Mouse (Mus musculus): ENCODE results near the gene Repin1. TPM values are rescaled to one million over a fixed set of nuclear protein-coding genes. Genes with fewer than 3 reads are reported as not detected.
A peak's percentile ranks its signal among the peaks of the same experiment; 100 is the strongest.

The Repin1 gene
- total RNA-seq, 2 experiments from 2014 or later: 24.3 to 27.7 TPM

- DNase-seq: no peak
- intact Hi-C loops (cut with DNase I): no loop called here
Measured at GRCm38 (mm10) chr6:48578736-48579135, 14.9 kb upstream of the Repin1 start.

- peak; percentile 43 to 54 for DNase-seq
- intact Hi-C loops (cut with DNase I): no loop called here
Measured at GRCm38 (mm10) chr6:48579215-48579648, 14.5 kb upstream of the Repin1 start.

- DNase-seq: no peak
- intact Hi-C loops (cut with DNase I): loop anchor here (5.0 kb wide), 1 partner anchor 191 kb away; the partner anchor contains the start of gene Gimap3
Measured at GRCm38 (mm10) chr6:48581257-48581656, 12.4 kb upstream of the Repin1 start.

GRCm38 (mm10) chr6:48582037-48582436 is 11.6 kb upstream of the Repin1 start:
- intact Hi-C loops (cut with DNase I): loop anchor here (2.0 to 5.0 kb wide), 3 partner anchors 35 to 190 kb away; partner anchors contain the start of gene Gimap3

GRCm38 (mm10) chr6:48589194-48589750 is 4.4 kb upstream of the Repin1 start, which contains the start of gene Gm45021:
TSS of gene Gm45021 (plus strand) at chr6:48589610.
- no peak for DNase-seq
- intact Hi-C loops (cut with DNase I): no loop called here

More at GRCm38 (mm10) chr6:48582037-48582436, 11.6 kb upstream of the Repin1 start:
- peak; percentile 48 to 74 for DNase-seq

- intact Hi-C loops (cut with DNase I): no loop called here
- DNase-seq: no peak
Measured at GRCm38 (mm10) chr6:48591221-48591845, 2.4 kb upstream of the Repin1 start.

DNA sequence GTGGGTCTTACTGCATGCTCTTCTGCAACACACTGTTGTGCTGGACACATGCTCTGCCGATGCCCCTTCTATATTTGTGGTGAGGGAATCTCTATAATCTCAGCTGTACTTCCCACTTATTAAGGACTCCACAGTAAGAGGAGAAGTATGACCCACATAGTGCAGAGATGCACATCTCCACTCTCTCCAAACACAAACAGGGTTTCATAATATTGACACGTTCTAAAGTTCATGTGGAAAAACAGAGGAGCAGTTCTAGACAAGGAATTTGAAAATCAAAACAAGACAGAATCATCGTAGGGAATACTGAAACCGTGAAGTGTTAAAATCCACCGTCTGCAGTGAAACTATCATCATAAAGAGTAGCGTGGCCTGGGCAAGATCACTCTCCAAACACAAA is 1.8 kb upstream of the Repin1 start:
- intact Hi-C loops (cut with DNase I): no loop called here
- DNase-seq: no peak

GRCm38 (mm10) chr6:48594043-48594738 is 508 bp downstream of the Repin1 start:
- intact Hi-C loops (cut with DNase I): no loop called here
- peak; percentile 60 to 71 for DNase-seq

GRCm38 (mm10) chr6:48595278-48595677 is 1.6 kb downstream of the Repin1 start:
- DNase-seq: no peak
- intact Hi-C loops (cut with DNase I): no loop called here

DNA sequence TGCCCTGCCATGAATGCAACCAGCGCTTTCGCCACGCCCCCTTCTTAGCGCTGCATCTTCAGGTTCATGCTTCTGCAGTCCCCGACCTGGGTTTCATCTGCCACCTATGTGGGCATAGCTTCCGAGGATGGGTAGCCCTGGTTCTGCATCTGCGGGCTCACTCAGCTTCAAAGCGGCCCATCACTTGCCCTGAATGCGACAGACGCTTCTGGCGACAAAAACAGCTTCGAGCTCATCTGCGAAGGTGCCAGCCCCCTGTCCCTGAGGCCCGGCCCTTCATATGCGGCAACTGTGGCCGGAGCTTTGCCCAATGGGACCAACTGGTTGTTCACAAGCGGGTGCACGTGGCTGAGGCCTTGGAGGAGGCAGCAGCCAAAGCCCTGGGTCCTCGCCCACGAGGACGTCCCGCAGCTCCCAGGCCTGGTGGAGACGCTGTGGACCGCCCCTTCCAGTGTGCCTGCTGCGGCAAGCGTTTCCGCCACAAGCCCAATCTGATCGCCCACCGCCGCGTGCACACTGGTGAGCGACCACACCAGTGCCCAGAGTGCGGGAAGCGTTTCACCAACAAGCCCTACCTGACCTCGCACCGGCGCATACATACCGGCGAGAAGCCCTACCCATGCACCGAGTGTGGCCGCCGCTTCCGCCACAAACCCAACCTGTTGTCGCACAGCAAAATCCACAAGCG is 3.0 kb downstream of the Repin1 start:
- intact Hi-C loops (cut with DNase I): no loop called here
- DNase-seq: no peak

DNA sequence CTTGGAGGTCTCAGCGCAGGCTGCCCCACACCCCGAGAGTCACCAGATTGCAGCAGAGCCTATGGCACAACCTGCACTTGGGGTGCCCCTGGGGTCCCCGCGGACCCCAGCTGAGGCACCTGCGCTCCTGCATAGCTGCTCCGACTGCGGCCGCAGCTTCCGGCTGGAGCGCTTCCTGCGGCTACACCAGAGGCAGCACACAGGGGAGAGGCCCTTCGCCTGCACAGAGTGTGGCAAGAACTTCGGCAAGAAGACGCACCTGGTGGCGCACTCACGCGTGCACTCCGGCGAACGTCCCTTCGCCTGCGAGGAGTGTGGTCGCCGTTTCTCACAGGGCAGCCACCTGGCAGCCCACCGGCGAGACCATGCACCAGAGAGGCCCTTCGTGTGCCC is 3.5 kb downstream of the Repin1 start:
- no peak for DNase-seq
- intact Hi-C loops (cut with DNase I): no loop called here

DNA sequence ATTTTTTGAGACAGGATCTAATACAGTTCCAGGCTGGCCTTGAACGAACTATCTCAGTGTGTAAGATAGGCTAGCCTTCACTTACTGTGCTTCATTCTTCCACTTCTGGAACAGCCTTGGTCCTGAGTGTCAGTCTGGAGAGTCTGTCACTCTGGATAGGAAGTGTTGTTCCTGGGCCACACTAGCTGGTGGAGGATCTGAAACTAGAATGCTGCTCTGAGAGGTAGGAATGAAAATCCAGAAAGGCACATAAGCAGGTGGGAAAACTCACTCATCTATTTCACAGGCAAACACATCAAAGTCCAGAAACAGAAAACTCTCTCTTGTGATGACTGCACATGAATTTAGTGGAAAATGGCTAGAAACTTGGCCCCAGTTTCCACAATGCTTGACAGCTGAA is 6.9 kb downstream of the Repin1 start:
- intact Hi-C loops (cut with DNase I): no loop called here
- DNase-seq: no peak

DNA sequence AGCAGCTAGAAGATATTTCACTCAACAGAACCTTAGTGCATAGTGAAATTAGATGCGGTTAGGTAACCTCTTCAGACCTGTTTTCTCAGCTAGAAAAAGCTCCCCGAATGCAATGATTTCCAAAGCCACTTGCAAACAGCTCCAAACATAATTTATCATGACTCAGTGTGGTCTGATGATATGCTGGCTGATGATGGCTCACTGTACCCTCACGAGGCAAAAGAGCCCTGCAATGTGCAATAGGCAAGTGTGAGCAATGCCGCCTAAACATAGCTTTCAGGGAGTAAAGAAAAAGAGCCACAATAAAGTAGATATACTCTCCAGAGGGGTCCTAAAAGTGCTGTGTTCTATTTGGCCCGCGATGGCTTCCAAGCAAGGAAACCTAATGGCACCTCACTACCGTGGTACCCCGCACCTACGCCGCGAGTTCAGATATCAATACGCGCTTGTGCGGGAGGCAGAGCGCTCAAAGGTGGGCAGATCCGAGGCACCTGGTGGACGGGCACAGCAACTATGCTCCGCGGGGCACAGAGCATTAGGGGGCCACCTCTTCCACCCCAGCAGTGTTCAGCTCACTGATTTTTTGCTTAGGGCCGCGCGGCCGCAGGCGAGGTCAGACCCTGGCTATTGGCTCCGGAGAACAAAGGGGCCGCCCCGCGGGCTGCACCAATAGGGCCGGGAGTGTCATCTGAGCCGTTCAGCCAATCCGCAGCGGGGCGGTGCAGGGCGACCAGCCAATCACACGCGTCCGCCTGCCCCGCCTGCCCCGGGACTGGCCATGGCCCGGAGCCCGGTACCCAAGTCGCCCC is 7.8 kb downstream of the Repin1 start, which contains the start of gene Zfp775:
Gene Zfp775, plus strand, starts transcription at position 793 of the 809 bp plus-strand sequence.
- intact Hi-C loops (cut with DNase I): loop anchor here (2.0 kb wide), 1 partner anchor 25 kb away; the partner anchor contains the start of gene AI854703
- DNase-seq: peak; percentile 98

- no peak for DNase-seq
Measured at GRCm38 (mm10) chr6:48602080-48602741, 8.5 kb downstream of the Repin1 start.

DNA sequence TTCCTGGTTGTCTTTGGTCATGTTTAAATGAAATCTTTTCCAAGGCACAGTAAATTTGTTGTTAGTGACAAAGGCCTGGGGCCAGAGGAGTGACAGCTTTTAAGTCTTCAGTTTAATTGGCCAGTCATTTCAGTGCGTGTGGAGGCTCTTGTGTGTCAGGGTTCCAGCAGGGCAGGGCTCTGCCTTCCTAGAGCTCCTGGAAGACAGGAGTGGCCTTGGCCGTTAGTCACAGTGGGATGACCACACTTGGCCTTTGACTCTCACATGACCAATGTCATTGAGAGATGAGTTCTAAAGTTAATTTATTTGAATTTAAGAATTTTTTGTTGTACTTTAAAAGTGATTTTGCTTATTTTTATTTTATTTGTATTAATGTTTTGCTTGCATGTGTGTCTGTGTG is 14.4 kb downstream of the Repin1 start:
- intact Hi-C loops (cut with DNase I): no loop called here

More at GRCm38 (mm10) chr6:48602080-48602741, 8.5 kb downstream of the Repin1 start:
- intact Hi-C loops (cut with DNase I): loop anchor here (2.0 kb wide), 1 partner anchor 25 kb away; the partner anchor contains the start of gene AI854703

DNA sequence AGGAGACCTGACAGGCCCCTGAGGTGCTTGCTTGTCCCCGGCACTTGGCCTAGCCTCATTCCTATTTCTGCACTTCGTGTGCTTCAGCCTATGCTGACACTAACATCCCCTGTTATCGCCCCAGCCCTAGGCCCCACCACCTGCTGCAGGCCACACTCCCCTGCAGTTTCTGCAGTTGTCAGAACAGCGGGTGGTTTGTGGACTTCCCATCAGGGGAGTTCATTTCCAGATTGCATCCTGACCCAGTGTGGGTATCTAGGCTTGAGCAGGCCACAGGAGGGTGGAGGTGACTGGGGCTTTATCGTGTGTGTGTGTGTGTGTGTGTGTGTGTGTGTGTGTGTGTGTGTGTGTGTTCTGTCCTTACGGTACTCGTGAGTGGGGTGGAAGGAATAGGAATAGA is 15.8 kb downstream of the Repin1 start:
- intact Hi-C loops (cut with DNase I): no loop called here
- DNase-seq: no peak

More for the DNA sequence above, 14.4 kb downstream of the Repin1 start:
- no peak for DNase-seq

DNA sequence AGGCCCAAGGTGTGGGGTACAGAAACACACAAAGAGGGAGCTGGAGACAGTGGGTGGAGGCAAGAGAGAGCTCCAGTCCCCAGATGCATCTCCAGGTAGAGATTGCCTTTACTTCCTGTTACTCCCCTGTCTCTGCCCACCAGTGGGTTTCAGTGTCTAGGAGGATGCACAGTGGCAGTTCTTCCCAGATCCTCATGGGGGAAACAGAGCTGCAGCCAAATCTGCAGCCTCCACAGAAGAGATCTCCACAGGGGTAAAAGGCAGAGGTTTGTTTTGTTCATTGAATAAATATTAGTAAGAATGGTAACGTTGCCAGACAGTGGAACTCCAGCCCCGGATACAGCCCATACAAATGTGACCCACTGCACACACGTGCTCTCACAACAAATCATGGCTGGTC is 17.0 kb downstream of the Repin1 start:
- DNase-seq: no peak
- intact Hi-C loops (cut with DNase I): no loop called here

DNA sequence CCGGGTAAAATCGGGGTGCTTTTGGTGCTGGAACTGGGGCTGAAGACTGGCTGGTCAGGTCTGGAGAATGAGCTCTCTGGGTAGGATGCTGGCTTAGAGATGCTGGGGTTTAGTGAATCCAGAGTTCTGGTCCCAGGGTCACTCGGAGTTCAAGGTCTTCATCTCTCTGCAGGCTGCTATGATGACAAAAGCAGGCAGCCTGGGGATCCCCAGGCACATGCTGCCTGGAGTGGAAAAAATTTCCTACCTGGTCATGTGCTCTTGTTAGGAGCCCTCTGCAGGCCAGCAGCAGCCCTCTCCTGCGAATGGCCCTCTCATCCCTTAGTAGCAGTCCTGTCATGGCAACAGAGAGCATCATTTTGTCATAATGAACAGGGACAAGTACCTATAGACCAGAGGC is 19.8 kb downstream of the Repin1 start:
- intact Hi-C loops (cut with DNase I): no loop called here
- no peak for DNase-seq

DNA sequence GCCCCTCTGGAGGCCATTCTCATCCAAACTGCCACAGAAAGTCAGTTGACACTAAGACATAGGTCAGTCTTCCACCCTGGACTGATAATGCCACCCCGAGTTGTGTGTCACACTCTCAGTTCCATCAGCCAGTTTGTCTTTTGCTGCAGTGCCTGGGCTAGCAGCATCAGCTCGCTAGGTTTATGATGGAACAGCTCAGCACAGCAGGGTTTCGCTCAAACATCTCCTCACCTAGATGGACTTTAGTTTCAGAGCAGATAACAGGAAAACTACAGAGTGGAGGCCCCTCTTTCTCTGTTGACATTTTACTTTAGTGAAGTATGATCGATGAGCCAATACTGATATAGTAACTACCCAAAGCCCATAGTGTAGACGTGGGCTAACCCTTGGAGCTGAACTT is 21.1 kb downstream of the Repin1 start:
- intact Hi-C loops (cut with DNase I): no loop called here
- no peak for DNase-seq

GRCm38 (mm10) chr6:48620031-48620430 is 26.3 kb downstream of the Repin1 start:
- intact Hi-C loops (cut with DNase I): no loop called here

More at GRCm38 (mm10) chr6:48620031-48620430, 26.3 kb downstream of the Repin1 start:
- DNase-seq: no peak
